Mouse (Mus musculus) induced T-regulatory cell, adult 2 months (primary cell): Measurements from ENCODE around the gene Npr1.

Experiments
- DNase-seq: peaks from one replicate; pipeline ENCODE4 v3.0.0-alpha.2; 2012; ENCODE audit warnings: low read depth

Npr1 gene

DNA sequence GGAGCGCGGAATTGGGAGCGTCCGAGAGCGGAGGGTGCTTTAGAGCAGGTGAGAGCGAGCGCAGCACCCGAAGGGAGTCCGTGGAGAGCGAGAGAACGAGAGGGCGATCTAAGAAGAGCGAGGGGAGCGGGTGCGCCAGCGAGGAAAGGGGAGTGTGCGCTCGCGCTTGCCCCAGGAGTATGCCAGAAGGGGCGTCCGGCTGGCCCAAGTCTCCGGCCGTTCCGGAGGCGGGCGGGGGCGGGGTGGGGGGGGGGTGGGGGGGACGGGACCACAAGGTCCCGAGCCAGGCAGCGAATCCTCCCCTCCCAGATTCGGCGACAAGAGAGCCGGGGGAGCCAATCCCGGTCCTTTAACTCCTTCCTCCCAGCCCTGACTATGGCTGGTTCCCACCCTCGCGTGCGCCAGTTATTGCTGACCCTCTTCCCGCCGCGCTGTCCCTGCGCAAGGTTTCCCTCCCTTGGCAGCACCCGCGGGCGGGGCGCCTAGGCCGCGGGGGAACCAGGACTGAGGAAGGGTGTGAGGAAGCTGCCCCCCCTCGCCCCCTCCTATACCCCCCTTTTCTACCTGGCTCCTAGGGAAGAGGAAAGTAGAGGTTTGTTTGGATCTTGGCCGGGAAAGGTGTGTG lies at the start of gene Npr1:
TSS of gene Npr1 (minus strand) at position 181 of the 625 bp plus-strand sequence.
- DNase-seq: peak; percentile 52

DNA sequence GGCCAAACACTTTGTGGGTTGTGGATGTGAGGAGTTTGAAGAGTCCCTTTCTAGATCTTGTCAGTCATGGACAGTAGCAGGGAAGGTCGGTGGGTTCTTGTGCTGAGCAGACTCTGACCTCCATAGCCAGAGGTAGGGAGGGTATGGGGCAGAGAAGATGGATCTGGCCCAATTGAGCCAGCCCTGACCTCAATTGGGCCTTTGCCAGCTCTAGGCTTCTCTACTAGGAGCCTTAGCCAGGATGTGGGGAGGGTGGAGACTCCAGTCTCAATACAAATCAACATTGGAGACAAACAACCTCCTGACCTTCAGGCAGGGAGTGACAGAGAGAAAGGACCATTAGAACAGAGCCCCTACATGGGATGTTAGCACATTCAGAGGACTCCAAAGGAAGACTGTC lies 49.6 kb upstream of the Npr1 start:
- peak; percentile 38 for DNase-seq

DNA sequence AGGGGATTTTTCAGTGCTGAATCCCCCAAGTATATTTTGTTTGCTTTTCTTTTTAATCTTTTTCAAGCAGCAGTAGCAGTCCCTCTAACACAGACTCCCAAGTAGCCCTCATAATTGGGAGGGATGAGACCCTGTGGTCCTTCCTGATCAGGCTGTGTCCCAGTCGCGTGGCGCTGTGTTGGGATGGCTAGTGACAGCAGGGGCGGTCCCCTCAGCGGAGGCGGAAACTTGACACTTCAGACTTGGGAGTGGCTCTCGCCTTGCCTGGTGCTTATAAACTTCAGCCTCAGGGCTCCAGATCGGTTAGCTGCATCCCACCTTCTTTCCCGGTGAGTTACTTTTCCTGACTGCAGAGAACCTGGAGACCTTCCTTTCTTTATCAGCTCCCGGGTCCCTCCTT lies 49.0 kb upstream of the Npr1 start:
- DNase-seq: peak; percentile 83

DNA sequence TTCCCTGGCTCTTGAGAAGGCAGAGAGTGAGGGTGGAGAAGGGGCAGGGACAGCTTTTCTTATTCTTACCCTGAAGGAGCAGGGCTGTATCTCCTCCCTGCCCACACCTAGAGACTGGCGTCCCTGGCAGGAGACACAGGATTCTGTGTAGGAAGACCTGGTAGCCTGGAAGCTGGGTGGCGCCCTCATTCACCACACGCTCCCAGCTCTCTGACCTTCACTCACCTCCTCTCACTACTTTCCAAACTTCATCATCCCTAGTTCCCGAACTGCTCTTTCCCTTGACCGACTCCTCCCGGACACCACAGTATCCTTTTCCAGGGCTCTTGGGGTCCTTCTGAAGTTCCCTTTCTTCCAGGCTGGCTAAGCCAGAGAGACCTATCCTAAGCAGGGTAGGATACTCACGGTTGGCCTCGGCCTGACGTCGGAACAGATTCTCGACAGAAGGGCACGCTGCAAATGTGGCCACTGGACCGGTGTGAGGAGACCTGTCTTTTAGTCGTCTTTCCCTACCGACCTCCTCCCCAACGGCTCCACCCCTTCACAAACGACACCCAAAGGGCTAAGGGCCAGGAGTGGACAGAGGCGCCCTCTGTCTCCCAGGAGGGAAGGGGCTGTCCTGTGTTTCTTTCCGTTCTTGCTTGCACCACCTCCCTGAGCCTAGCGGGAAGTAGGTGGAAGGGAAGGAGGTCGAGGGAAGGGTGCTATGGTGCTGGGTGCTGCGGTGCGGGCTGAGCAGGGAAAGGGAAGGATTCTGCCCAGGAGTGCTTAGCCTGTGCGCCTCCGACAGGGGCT lies 48.3 kb upstream of the Npr1 start, which contains the start of the genes S100a1 and S100a13:
TSS of gene S100a1 (minus strand) at position 597 of the 795 bp plus-strand sequence.
TSS of gene S100a13 (plus strand) at position 640 of the 795 bp plus-strand sequence.
- peak; percentile 66 for DNase-seq

DNA sequence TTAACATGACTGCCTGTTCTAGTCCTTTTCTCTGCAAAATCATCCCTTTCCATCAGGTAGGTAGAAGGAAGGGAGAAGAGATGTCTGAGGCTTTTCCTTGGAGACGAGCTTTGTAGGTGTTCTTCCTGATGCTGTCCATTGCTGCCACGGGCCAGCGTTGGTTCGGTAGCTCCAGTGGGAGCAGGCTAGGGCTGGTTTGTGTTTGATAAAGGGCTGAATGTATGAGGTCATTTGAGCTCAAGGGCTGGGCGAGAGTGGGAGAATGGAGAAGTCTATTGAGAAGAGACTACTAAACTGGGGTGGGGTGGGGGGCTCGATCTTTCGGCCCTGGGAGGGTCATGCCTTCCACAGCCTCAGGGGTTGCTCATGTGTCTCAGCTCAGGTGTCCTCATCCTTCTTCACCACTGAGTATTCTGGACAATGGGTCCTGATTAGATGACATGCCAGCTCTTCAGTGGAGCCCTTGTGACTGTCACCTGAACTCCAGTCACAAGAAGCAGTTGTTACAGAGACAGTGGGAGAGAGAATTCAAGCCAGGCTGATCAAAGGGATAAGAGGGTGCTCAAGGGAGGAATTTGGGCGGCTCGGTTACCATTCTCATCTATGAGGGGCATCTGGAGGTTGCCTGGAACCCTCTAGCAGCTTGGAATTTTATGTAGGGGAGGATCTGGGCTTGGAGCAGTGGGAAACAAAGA lies 47.4 kb upstream of the Npr1 start:
- no peak for DNase-seq

DNA sequence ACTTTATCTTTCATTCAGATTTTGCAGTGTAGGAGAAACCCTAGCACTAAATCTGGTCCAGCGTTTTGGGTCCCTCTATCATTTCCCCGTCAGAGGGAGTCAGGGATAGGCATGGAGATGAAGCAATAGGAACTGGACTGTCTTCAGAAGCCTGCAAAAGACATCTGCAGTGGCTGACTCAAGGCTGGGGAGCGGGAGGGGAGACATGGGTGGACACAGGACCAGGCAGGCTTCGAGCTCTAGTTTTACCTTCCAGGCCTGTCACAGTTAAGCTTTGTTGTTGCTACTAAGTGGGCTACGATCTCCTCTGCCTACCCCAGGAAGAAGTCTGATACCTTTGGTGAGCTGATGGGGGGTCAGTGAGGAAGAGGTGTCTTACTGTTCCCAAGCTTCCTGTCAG lies 46.6 kb upstream of the Npr1 start:
- no peak for DNase-seq

DNA sequence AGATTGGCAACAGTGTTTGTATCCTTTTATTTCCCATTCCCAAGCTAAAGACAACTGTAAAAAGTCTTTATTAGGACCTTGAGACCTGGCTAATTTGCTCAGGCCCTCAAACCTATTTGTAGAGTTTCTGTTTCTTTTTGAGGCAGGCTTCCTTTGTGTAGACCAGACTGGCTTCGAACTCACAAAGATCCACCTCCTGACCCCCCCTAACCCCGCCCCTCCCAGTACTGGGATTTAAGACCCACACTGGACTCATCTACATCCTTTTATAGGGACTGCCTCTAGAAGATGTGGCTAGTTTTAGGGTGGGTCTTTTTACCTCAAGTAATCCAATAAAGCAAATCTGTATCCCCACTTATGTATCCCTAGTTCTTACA lies 44.1 kb upstream of the Npr1 start:
- no peak for DNase-seq

DNA sequence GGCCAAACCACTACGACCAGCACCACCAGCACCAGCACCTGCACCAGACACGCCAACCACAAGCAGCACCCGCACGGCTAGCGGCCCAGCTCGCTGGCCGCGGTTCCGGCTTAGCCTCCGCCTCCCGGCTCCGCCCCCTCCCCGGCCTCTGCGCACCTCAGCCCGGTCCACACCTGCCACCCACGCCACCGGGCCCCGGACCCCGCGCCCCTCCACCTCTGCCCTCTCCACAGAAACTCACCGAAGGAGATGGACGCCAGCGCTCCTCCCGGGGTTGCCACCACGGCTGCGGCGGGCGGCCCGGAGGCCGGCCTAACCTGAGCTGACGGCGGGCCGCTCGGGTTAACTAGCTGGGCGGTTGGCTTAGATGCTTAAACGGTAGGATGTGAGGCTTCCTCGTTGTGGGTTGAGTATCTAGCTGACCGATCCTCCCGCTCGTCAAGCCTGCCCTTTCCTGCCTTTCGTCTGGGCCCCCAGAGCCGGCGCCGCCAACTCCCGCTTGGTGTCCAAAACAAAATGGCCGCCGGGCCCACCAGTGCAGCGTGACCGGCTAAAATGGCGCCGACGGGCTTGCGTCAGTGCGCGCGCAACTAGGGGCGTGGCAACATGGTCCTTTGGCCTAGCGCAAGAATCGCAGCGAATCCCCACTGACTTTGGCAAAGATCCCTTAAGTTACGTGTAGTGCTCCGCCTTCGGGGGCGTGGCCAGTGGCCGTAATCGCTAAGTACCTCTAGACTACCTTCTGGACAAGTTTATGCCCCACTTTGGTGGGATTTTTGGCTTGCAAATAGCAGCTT lies 43.5 kb upstream of the Npr1 start, which contains the start of gene Chtop:
TSS of gene Chtop (minus strand) at position 549 of the 797 bp plus-strand sequence.
- peak; percentile 100 for DNase-seq

DNA sequence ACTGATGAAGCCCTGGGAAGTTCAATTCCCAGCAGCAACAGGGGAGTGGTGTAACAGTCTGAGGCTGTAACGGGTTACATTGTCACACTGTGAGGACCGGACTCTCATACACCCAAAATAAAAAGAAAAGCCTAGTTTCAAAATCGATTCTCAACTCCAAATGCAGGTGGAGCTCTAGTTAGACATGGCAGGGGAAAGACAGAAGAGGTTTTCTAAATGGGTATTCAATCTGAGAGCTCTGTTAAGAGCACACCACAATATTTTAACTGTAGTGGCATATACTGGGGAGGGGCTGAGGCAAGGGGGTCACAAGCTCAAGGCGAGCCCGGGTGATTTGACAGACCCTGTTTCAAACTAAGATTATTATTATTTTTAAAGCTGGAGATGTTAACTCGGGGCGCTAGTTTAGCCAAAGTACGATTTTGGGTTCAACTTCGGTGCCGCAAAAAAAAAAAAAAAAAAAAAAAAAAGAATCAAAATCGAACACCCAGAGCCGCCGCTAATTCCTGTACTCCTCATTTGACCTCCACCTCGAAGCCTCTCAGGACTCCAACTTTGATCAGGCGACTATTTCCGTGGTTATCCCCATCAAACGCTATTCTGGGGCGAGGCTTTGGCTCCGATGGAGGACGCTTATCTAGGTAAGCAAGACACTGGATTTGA lies 42.8 kb upstream of the Npr1 start:
- peak; percentile 59 for DNase-seq

DNA sequence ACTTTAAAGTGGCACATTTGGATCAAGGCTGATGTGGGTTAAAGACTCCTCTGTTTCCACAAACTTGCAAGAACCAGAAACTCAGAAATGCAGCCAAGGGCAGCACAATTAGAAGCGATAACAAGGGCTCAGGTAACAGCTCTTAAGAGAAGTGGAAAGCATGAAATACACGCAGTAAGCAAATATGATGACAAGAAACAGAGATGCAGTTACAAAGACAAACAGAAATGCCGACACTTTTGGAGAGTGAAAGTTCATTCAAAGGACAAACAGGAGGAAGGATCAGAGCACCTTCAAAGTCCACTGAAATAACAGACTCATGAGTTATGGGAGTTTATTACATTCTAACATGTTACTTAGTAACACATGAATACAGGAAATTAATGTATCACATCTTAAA lies 40.7 kb upstream of the Npr1 start:
- DNase-seq: no peak

DNA sequence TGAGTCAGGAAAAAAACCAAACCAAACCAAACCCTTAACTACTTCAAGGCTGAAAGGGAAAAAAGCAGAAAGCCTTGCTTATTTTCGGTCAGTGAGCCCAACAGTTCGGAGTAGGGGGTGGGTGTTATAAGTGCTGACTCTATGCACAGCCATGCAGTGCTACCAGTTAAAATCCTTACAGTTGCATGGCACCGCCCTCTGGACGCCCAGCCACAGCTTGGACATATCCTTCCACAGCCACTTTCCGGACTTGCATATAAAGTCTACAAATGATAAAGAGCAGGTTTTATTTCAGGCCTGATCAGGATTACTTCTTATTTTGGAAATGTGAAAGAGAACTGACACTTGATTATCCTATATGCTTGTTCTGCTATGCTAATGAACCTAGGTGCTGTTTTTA lies 39.5 kb upstream of the Npr1 start:
- DNase-seq: no peak

DNA sequence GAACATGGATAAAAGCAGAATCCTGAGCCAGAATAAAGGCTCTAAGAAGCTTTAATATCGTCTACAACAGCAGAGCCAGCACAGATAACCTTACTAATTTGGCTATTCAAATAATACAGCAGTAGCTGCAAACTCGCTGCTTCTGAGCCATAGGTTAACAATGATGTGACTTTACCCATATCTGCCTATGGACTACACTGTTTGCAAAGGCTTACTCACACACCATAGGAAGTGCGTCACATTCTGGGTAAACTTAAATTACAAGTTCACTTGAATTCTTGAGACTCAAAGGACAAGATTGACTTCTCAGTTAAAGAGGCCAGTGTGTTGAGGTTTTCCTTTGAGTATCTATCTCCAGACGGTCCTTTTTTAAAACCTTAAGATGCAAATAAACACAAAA lies 37.8 kb upstream of the Npr1 start:
- DNase-seq: peak; percentile 42

DNA sequence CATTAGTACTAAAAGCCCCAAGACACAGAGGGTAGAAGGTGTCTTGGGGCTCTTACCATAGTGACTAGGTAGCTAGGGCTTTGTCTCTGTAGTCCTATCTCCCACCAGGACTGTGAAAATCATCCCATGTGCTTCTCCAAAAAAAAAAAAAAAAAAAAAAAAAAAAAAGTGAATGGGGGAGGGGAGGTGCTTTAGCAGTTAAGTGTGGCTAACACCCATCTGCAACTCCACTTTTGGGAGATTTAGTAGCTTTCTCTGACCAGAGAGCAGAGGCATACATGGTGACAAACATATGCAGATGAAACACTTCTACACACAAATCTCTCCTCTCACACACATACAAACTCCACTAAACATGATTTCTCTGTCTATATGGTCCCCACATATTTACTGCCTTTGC lies 31.9 kb upstream of the Npr1 start:
- no peak for DNase-seq

DNA sequence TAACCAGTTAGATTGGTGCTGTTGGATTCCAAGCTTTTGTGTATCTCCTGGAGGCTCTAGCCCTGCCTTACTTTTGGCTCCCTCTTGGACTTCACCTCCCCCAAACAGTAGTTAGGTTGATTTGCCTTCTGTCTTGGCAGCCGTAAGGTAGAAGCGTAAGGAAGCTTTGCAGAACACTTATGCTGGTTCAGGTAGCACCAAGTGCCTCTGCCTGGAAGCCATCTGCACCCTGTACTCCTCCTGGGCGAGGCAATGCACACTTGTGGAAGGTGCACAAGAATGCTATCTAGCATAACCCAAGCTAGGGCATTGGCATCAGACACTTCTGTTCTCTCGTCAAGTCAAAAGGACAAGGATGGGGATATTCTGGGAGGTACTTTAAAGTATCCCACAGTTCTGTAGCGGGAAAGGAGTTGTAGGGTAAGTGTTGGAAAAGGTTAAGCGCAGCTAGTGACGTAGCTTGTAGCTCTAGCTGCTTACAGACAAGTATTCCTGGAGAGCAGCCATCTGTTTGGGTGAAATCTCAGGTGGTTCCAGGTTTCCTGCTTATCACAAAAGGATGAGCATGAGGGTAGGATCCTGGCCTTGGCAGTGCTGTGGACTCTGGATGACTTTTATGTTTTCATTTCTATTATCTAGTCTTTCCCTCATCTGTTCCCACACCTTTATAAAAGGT lies 30.3 kb upstream of the Npr1 start:
- DNase-seq: no peak

DNA sequence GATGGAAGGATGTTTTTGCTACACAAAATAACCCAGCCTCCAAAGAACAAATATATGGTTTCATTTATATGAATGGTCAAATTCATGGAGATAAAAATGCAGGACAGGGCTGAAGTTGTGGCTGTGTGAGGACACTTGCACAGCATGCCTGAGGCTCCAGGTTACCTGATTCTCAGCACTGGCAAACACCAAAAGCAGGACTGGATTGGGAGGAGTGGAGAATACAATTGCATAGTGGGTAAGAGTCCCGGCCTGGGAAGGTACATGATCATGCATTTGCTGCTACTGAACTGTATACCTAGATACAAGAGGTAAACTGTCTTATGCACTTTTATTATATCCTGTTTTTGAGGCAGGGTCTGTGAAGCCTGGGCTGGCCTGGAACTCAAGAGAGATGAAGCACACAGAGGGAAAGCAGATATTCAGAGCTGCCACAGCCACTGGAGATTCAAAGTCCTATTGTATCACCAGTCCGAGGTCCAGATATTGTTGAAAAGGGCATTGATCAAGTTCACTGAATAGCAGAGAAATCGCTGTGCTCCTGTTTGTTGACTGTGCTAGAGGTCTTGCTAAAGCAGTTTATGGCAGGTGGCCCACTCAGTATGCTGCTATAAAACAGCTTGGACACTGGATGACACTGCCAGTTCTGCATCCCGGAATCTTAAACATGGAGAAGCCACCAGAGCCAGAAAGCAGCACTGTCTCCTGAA lies 28.3 kb upstream of the Npr1 start:
- no peak for DNase-seq

DNA sequence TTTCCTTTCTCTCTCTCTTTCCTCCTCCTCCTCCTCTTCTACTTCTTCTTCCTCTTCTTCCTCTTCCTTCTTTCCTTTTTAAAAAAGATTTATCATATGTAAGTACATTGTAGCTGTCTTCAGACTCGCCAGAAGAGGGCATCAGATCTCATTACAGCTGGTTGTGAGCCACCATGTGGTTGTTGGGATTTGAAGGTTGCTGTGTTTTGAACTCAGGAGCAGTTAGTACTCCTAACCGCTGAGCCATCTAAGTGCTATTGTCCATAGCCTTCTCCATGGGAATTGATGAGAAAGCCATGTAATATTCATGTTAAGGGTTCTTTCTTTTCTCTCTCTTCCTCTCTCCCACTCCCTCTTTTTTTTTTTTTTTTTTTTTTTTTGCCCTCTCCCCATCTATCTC lies 25.7 kb upstream of the Npr1 start:
- DNase-seq: peak; percentile 82

DNA sequence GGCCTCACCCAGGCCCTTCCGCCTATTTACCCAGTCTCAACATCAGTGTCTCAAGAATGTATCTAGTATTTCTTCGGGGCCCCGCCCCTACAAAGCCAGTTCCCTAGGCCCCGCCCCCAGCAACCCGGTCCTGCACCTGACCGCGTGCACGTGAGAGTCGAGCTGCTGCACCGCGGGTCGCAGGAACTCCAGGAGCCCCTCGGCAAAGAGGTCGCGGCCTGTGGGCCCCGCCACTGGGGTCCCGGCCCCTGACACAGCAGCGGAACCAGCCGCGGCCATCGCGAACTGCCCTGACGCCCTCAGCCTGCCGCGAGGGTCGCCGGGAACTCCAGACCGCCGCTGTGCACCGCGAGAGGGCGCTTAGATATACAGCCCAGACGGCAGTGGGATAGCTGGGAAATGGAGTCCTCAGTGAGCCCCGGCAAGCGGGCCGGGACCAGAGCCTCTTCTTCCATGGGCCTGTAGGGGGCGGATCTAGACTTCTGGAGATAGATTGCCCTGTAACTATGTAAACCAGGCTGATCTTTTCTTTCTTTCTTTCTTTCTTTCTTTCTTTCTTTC lies 25.1 kb upstream of the Npr1 start, which contains the start of gene Snapin:
TSS of gene Snapin (minus strand) at position 338 of the 561 bp plus-strand sequence.
- peak; percentile 97 for DNase-seq

DNA sequence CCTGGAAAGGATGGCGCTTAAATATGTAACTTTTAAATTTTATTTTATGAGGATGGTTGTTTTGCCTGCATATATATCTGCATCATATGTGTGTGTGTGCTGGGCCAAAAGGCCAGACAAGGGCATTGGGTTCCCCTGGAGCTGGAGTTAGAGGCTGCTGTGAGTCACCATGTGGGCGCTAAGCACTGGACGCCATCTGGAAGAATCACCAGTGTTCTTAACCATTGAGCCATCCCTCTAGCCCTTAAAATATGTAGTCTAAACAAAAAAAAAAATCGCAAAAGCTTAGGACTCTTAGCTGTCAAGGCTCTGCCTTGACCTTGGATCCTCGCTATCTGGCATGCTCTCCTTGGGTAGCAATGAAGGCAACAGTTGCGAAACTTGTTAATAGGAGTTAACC lies 22.9 kb upstream of the Npr1 start:
- DNase-seq: no peak

DNA sequence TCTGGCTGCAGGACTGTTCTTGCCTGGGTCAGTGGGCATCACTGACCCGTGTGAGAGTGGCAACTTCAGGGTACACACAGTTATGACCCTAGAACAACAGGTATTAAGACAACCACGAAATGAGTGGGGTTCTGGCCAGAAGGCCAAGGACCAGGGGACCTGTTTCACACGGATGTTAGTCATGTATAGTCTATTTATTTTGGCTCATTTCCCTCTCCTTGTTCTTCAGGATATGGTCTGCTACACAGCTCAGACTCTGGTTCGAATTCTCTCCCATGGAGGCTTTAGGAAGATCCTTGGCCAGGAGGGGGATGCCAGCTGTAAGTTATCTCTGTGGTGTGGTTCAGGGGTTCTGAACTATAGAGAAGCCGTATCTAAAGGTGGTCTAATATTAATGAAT lies 21.3 kb upstream of the Npr1 start:
- no peak for DNase-seq
